ENCODE assay signal across 17 mouse cellular contexts in genomic region chr13:12227606-12228005, GRCm38 (mm10).
"Had no signal": no experiment of that assay in that cellular context is flagged by ENCODE, and none has a peak within 500 bp of the region (broad histone marks: within the 10 kb centered on the region; RNA-seq: fewer than 3 reads in every experiment).

No protein-coding gene starts in this region.

- H3K27ac ChIP-seq: intestine, embryonic 15.5 days; kidney, postnatal 0 days; left cerebral cortex, adult 2 months; limb, embryonic 10.5 days; liver, embryonic 15.5 days; lung, embryonic 15.5 days; midbrain, embryonic 10.5 days; neural tube, embryonic 12.5 days; stomach, embryonic 15.5 days had no signal

- H3K4me2 ChIP-seq: intestine, embryonic 15.5 days; liver, embryonic 11.5 days; liver, embryonic 15.5 days; lung, embryonic 15.5 days; neural tube, embryonic 12.5 days; stomach, embryonic 15.5 days had no signal

- DNase-seq: midbrain, embryonic 14.5 days; retina, postnatal 1 day; right cerebral cortex, postnatal 4 days; spleen, adult 18-20 months; thymus, adult 2 months; thymus, postnatal 25 days had no signal

- ATAC-seq: intestine, embryonic 15.5 days had no signal

- H3K9me3 ChIP-seq: intestine, embryonic 15.5 days; limb, embryonic 10.5 days; liver, embryonic 15.5 days; lung, embryonic 15.5 days; midbrain, embryonic 10.5 days; neural tube, embryonic 12.5 days; stomach, embryonic 15.5 days had no signal

- H3K9ac ChIP-seq: intestine, embryonic 15.5 days; liver, embryonic 15.5 days; lung, embryonic 15.5 days; neural tube, embryonic 12.5 days; stomach, embryonic 15.5 days had no signal

- H3K4me3 ChIP-seq: intestine, embryonic 15.5 days; left cerebral cortex, adult 2 months; limb, embryonic 10.5 days; liver, embryonic 15.5 days; lung, embryonic 15.5 days; midbrain, embryonic 10.5 days; myocyte; neural tube, embryonic 12.5 days; stomach, embryonic 15.5 days had no signal

- H3K27me3 ChIP-seq: intestine, embryonic 15.5 days; liver, embryonic 15.5 days; lung, embryonic 15.5 days; neural tube, embryonic 12.5 days; stomach, embryonic 15.5 days had no signal

- H3K4me1 ChIP-seq: intestine, embryonic 15.5 days; limb, embryonic 10.5 days; liver, embryonic 15.5 days; lung, embryonic 15.5 days; midbrain, embryonic 10.5 days; neural tube, embryonic 12.5 days; stomach, embryonic 15.5 days had no signal
